Mouse (Mus musculus): ENCODE measurements around the gene Krcc1. TPM values are rescaled to one million over a fixed set of nuclear protein-coding genes. Genes with fewer than 3 reads are reported as not detected.
"Not testable (repeated sequence)": the region's sequence is repeated elsewhere in the genome, so short reads cannot be mapped to it uniquely, and the experiment has no call there.

Gene Krcc1
- total RNA-seq, 4 experiments from 2014 or later = 15.5 to 22.7 (median 17.5) TPM

DNA sequence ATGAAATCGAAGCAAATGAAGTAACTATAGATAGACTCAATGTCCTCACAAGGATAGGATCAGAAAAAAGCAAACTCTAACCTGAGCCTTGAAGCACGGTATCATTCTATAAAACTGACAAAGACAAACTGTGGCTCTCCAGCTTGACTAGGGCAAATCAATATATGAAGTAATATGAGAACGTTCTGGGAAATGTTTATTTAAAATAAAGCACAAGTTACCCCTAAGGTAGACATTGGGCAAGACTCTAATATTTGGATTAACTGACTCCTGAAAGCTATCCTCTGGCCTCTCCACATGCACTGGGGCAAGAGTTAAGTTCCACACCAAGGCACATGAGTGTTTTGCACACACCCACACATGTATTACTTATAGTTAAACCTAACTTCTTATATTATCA lies 10.4 kb upstream of the Krcc1 start:
- DNase-seq (ENCODE audit: low spot score in 2 of 2) = no peak

DNA sequence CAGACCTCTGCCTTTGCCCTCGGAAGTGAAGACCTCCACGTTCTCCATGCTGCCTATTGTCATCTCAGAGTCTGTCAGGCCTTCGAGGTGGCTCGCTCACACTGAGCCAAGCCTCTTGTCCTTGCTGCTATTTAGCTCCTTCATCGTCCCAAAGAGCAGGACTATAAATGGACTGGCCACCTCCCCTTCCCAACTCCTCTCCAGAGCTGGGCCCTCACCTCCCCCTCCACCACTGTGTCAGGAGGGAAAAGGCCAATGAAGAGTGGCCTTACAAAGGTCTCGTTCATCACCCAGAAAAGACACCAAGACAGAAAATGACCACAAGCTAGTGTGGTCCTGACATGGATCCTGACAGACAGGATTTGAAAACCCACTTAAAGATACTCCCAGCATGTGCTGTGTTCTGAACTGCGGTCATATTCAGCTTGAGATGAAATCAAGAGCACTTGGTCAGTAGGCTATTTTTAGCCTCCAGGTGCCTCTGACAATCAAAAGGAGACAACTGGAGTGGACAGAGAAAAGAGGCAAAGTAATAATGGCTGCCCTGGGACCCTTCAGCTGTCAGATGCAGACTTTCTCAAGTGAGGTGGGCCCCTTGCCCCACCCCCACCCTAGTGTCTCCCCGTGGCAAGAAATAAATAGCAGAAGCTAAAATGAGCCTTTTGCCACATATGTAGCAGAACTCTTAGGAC lies 9.2 kb upstream of the Krcc1 start:
- DNase-seq (ENCODE audit: low spot score in 2 of 2) = no peak

DNA sequence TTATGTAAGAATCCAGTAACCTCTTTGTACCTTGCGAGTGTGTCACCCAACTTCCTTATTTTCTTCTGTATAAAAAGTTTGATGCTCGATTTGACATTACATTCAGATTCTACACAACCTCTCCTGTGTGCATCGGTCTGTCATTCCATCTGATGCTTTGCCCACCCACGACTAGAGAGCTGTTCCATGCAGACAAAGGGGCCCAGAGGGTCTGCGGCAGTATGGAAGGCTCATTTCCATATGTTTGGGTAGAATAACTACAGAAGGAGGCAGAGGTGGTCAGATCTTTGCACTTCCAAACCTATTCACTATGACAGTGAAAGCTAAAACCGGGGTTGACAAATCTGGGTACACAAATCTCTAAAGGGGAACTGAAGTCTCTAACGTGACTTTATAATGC lies 3.9 kb upstream of the Krcc1 start:
- DNase-seq (ENCODE audit: low spot score in 2 of 2) = not testable (repeated sequence)

DNA sequence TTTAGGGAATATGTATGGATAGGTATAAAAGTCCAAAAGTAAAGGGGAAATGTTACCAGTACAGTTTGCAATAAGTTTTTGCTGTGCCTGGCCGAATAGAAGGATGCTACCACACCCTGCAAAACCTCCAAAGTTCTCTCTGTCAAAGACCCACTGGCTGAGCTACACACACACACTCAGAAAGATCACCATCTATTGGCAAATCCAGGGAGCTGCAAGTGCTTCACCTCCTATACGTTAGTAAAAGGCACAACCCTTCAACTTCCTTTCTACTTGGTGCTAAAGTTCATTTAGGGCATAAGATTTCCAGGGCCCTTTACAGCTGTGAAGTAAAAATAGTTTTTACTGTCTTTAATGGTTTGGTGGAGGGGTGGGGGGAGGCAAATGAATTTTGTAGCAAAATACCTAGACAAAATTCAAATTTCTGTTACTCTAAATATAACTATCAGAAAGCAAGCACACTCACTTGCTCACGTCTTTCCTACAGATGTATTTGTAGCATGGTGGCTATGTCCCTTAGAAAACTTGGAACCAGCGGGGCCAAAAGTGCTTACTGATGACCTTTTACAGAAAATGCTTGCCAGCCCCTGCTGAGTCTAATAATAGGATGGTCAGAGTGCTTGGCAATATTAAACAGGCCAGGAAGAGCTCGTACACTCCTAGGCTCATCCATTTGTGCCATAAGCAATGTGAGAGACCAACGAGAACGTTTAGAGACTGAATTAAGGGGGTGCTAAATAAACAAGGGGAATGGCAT lies 2.4 kb upstream of the Krcc1 start:
- no peak for DNase-seq (ENCODE audit: low spot score in 2 of 2)

DNA sequence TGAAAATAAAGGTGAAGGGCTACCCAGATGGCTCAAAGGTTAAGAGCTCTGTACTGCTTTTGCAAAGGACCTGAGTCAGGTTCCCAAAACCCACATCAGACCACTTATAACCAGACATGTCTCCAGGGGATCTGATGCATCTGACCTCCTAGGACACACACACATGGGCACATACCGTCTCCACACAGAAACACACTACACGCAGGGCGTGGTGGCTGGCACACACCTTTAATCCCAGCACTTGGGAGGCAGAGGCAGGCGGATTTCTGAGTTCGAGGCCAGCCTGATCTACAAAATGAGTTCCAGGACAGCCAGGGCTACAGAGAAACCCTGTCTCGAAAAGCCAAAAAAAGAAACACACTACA lies 1.8 kb upstream of the Krcc1 start:
- DNase-seq (ENCODE audit: low spot score in 2 of 2) = not testable (repeated sequence)

DNA sequence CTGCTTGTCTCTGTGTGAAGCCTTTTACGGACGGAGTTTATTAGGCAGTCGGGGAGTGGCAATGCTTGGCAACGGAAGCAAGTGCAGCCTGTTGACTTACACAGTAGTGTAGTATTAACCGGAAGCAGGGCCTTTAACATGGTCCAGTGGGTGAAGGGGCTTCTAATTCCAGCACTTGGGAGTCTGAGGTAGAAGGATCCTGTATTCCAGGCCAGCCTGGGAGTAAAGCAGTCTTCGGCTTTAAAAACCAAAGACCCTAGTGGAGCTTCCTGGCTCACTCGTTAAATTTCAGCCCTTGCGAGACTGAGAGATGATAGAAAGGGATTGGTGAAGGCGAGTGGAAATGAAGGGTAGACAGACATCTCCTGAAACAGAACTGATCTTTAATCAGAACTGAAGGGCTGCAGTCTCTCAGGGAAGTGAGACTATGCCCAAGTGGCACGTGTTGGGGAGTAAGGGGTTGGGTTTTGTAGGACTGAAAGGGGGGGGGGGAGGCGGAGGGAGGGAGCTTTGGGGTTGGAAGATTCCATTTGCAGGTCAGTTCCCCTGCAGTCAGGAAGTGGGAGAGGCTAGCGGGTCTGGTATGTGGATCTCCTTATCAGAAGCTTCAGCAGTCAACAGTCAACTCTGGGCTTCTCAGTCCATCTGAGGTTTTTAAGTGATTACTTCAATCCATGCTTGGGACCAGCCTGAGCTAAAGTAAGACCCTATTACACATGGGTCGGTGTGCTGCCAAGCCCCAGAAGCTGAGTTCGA lies 998 bp upstream of the Krcc1 start:
- DNase-seq (ENCODE audit: low spot score in 2 of 2) = peak in 1 of 2 experiments; percentile 9

DNA sequence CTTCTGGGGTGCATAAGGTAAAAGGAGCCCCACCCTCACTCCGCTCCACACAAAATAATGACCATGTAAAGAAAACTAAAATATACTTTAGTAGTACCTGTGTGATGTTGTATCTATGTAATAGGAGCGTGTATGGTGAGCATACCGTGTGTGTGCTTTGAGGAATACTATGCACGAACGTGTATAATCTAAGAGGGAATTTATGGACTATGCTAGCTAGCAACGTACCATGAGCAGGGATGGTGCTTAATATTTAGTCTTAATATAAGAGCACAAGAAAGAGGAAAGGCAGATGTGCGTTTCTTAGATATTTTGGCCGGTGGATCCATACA lies 454 bp upstream of the Krcc1 start:
- DNase-seq (ENCODE audit: low spot score in 2 of 2) = no peak

DNA sequence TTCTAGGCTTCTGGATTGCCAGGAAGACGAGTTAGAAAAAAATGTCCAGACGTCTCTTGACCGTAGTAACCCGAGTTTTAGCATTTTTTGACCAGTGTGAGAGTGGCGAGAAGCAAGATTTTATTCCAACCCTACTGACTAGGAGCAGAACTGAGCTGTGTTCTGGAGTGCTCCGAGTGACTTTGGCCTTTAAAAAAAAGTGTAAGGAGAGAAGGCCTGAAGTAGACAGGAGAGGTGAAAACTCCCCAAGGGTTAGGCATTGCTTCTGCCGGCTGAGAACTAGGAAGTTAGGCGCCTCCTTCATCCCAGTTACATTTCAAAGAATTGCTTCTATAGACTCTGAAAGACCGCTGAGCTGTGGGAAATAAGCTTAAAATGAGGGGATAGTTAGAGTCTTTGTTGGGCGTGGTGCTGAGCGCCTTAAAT lies 852 bp downstream of the Krcc1 start:
- DNase-seq (ENCODE audit: low spot score in 2 of 2) = no peak

DNA sequence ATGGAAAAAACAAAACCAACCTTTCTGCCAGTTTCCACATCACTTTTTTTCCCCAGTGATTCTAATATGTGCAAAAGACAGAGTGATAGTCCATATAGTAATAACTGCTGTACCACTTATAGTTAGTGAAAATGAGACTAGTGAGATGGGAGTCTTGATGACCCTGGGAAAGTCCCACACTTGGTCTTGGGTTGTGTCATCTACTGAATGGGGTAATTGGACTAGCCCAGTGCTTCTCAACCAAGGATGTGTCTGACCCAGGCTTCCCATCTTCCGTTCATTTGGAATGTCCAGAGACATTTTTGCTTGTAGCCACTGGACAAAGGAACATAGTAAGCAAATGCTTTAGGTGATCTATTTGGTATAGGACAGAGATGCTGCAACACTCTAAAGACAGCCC lies 2.2 kb downstream of the Krcc1 start:
- no peak for DNase-seq (ENCODE audit: low spot score in 2 of 2)

DNA sequence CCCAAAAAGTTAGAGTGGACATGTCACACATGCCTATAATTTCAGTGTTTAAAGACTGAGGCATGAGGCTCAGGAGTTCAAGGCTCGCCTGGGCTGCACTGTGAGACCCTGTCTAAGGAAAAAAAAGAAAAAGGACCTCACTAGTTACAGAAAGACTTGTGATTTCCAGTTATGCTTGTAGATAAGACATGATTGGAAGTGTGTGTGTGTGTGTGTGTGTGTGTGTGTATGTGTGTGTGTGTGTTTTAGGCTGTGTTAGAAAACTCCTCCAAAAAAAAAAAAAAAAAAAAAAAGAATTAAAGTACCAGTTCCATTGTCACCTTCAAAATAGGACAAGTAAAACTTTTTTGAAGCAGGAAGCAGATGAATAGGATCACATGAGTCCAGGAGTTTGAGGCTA lies 3.1 kb downstream of the Krcc1 start:
- DNase-seq (ENCODE audit: low spot score in 2 of 2) = no peak

DNA sequence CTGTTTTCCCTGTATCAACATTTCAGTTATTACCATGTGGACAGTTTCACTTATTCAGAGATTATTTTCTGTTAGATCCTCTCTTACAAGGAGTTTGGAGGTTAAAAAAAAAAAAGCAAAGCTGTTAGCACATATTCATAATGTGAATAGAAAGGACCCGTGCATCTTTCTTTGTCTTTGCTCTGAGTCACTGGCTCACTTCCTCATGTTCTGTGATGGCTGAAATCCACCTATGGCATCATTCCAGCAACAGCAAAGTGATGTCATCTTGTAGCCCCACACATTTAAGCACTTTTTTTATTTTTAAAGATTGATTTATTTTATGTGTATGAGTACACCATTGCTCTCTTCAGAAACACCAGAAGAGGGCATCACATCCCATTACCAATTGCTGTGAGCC lies 7.9 kb downstream of the Krcc1 start:
- no peak for DNase-seq (ENCODE audit: low spot score in 2 of 2)

DNA sequence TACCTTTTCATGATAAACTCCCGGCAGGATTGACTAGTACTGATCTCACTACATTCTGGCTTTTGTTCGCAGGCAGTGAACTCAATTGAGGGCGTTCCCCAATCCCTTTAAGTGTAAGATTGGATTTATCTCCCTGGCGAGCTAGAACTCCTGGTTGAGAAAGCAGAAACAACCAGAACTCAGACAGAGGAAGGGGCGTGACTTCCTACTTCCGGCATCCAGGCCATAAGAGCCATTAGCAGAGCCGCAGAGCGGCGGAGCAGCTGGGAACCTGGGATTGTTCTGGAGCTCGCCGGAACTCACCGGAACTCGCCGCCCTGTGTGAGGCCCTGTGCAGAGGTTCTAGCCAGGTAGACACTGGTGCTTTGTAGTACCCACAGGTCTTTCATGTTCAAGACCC lies 22.0 kb downstream of the Krcc1 start:
- DNase-seq (ENCODE audit: low spot score in 2 of 2) = no peak

DNA sequence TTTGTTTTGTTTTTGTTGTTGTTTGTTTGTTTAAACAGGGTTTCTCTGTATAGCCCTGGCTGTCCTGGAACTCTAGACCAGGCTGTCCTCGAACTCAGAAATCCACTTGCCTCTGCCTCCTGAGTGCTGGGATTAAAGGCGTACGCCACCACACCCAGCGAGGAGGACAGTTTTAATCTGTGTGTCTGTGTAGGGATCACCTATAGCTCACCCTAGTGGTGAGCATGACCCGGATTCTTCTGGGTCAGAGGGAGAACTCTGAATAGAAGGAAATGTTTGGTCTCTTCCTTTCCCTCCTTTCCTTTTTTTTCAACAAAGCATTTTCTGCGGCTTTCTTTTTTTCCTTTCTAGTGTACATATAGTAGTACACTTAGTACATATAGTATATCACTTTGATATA lies 23.8 kb downstream of the Krcc1 start:
- no peak for DNase-seq (ENCODE audit: low spot score in 2 of 2)

DNA sequence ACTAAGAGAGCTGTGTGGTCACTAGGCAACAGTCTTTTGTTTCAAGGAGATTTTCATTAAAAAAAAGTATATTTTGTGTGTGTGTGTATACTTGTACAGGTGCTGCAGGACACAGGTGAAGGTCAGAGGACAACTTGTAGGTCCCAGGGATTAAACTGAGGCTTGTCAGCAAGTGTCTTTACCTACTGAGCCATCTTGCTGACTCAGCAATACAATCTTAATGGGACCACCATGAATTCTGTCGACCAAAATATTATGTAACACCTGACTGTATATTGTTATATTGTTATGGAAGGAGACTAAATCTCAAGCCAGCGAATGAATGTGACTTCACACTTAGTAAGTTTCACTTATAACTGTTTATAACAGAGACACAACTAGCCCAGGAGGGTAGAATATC lies 26.6 kb downstream of the Krcc1 start:
- DNase-seq (ENCODE audit: low spot score in 2 of 2) = no peak

DNA sequence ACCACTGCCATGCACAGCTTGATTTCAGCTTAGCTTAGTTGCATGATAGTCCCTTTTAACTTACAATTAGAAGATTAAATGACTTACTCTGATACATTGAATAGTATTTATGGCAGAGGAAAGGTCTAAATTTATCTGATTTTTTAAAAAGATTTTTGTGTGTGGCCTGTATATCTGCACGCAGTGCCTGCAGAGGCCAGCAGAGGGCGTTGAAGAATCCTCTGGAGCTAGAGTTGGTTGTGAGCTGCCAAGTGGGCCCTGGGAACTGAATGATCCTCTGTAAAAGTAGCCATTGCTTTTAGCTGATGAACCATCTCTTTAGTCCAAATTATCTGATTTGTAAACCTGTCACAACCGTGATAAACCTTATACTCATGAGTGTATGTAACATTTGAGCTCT lies 27.3 kb downstream of the Krcc1 start:
- no peak for DNase-seq (ENCODE audit: low spot score in 2 of 2)

DNA sequence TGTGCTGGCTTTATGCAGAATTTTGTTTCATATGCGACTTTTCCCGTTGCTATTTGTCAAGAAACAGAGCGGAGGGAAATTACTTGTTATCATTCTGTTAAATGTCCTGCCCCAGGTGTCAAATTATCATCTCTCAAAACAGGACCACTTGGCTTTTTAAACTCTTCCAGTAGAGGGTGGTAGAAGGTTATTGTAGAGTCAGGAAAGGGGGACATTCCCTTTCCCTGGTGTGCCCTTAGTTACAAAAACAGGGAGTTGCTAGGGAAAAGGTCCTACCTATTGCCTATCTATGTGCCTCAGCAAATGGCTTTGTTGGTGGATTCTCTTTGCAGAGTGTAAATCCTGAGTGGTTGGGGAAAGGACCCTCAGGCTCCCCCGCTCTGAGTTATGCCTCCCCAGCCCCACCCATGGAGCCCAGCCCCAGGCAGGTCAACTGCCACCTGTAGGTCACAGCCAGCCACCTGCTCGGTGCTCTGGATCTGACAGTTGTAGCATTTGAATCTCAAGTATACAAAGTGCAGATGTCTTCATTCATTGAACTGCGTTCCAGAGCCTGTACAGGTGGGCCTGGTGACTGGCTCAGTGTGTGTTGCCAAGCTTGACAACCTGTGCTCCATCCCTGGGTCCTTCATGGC lies 30.7 kb downstream of the Krcc1 start:
- DNase-seq (ENCODE audit: low spot score in 2 of 2) = no peak

DNA sequence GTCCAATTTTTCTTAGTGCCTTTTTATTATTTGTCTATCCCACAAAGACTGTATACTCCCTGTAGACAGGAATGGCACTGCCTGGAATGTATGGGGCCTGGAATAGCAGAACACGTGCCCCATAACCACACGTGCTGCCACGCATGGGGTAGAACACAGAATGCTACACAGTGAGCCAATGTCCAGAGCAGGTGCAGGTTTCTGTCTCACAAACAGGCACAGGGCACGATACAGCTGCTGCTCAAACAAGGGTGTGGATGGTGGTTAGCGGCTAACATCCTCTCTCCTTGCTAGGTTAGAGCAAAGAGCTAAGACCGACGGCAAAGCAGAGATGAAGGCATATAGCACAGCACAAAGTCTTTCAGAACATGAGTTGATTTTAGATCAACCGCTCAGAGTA lies 36.0 kb downstream of the Krcc1 start:
- DNase-seq (ENCODE audit: low spot score in 2 of 2) = no peak

DNA sequence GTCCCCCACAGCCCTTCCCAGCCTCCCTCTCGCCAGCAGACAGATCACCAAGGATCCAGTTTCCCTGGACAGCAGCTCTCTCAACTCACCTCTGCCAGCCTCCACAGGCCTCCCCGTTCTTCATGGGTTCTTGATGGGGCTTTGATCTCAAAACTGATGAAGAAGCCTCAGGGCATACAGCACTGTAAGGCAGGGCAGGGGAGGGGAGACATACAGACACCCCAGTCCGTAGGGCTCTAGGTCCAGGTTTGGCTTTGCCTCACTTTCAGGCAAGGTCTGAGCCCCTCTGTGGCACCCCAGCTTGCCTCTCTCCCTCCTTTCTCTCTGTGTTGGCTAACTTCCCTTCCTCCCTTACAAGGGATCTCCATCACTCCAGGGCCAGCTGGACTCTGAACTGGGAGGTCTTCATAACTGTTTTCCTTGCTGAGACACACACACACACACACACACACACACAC lies 50.4 kb downstream of the Krcc1 start, which contains the start of gene Smyd1:
TSS of gene Smyd1 (minus strand) at position 408 of the 458 bp plus-strand sequence.
- no peak for DNase-seq (ENCODE audit: low spot score in 2 of 2)

DNA sequence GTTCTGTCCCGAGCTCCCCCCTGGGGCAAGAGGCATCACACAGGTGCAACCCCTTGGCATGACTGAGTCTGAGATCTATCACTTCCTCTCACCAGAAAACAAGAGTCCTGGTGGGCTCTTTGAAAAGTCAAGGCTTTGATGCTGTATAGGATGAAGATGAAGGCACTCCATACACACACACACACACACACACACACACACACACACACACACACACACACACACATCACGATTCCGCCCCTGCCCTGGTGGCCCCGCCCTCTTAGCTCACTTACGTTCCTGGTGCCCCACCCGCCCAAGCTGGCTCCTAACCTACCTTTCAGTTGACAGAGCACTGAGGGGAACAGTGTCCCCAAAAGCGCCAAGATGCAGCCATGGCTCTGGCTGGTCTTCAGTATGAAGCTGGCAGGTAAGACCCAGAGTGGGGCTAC lies 51.0 kb downstream of the Krcc1 start, which contains the start of gene Cd8b1:
TSS of gene Cd8b1 (plus strand) at position 298 of the 431 bp plus-strand sequence.
- no peak for DNase-seq (ENCODE audit: low spot score in 2 of 2)

DNA sequence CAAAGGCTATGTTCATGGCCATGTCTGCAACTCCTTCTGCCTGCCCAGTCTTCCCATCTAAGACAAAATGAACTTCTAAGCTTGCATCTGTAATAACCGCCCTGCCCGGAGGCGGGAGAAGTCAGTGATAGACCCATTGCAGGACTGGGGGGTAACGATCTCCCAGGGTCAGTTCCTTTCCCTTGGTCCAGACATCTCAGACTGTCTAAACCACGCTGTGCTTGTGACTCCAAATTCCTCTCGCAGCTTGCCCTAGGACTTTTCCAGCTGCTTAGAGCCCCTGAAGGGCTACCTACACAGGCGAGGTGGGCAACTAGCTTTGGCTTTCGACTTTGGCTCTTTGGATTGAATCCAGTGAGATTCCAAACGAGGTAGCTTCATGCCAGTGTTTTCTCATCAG lies 53.3 kb downstream of the Krcc1 start:
- no peak for DNase-seq (ENCODE audit: low spot score in 2 of 2)

DNA sequence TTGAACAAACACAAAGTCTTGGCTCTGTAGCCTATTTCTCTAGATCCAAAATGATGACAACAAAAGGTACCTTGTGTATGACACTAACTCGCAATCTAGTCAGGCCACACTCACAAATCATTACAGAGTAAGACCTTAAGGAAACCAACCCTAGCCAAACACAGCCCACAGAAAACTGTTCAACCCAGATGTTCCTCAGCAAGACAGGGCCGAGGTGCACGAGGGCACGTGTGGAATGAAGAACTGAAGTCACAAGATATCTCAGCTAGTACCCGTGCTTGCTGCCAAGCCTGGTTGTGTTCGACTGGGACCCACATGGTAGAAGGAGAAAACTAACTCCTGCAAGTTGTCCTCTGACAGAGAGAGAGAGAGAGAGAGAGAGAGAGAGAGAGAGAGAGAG lies 58.4 kb downstream of the Krcc1 start:
- no peak for DNase-seq (ENCODE audit: low spot score in 2 of 2)

DNA sequence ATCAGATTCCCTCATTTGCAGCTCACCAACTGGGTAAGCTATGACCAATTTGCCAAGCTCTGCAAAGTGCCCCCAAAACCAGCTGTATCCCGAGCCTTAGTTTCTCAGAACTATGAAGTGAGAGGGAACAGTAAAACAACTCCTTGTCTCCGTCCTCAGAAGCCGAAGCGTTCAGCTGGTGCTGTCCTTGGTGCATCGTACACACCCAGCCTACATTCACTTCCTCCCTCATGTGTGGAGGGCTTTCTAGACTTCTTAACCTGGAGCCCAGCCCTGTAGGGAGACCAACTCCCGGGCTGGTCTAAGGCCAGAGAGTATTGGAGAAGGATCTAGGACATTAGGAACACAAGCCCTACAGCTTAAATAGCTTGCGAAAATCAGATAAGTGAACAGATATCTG lies 59.0 kb downstream of the Krcc1 start:
- DNase-seq (ENCODE audit: low spot score in 2 of 2) = no peak

All from layer of hippocampus, adult 8-10 months (tissue).